Mouse (Mus musculus) spleen, adult 2 months (tissue): ENCODE measurements around the gene Elac2. TPM values are rescaled to one million over a fixed set of nuclear protein-coding genes. Genes with fewer than 3 reads are reported as not detected.

Experiments
- DNase-seq, 2 experiments: peaks; one replicate each; pipeline versions ENCODE4 v3.0.0 to v3.0.0-alpha.2; 2012 to 2021; ENCODE audit warnings: low spot score in 2 of 2, low read depth in 1 of 2
- H3K27ac ChIP-seq: fragments of 200-500 bp; 2 replicates; pipeline ENCODE4 v1.5.1; 2012; ENCODE audit warnings: low read length, inconsistent platforms; ENCODE audit not compliant: insufficient read depth
- H3K27me3 ChIP-seq: fragments of 200-500 bp; 2 replicates; pipeline ENCODE4 v1.6.1; 2012; ENCODE audit warnings: mild to moderate bottlenecking, moderate library complexity, low read length, inconsistent platforms; ENCODE audit not compliant: control insufficient read depth, insufficient read depth
- H3K36me3 ChIP-seq: fragments of 200-500 bp; 2 replicates; pipeline ENCODE4 v1.6.1; 2012; ENCODE audit warnings: mild to moderate bottlenecking, low read length, inconsistent platforms; ENCODE audit not compliant: control insufficient read depth, insufficient read depth
- H3K4me1 ChIP-seq: fragments of 200-500 bp; 2 replicates; pipeline ENCODE4 v1.6.1; 2011; ENCODE audit warnings: inconsistent platforms; ENCODE audit not compliant: control insufficient read depth, insufficient read depth, insufficient read length
- H3K4me3 ChIP-seq: fragments of 200-500 bp; 2 replicates; pipeline ENCODE4 v1.5.1; 2011; ENCODE audit warnings: mild to moderate bottlenecking, inconsistent platforms; ENCODE audit not compliant: insufficient read depth, insufficient read length; ENCODE audit errors: extremely low read depth
- CTCF ChIP-seq: fragments of 200-500 bp; IDR thresholded peaks from 2 replicates; pipeline ENCODE4 v1.5.1; 2011; ENCODE audit warnings: mild to moderate bottlenecking, inconsistent platforms; ENCODE audit not compliant: insufficient read depth, insufficient read length, insufficient replicate concordance; ENCODE audit errors: extremely low read depth
- POLR2A ChIP-seq: fragments of 200-500 bp; IDR thresholded peaks from 2 replicates; pipeline ENCODE4 v1.6.1; 2011; ENCODE audit warnings: low read depth, low read length, inconsistent platforms
- WGBS: fragments of 180-500 bp; shearing (Covaris S2); methylation state at CpG from one replicate; pipeline ENCODE4 v1.1.7; 2018; 5-methylcytosine and 5-hydroxymethylcytosine counted together
- polyA plus RNA-seq: library from polyadenylated mRNA; depleted of rRNA; stranded (reverse); fragments of >200 nt; gene quantifications from 2 replicates; pipeline ENCODE4 v1.2.3, GENCODE M21; 2012

The Elac2 gene
- polyA plus RNA-seq, 1 experiment, result 12.0 TPM

DNA sequence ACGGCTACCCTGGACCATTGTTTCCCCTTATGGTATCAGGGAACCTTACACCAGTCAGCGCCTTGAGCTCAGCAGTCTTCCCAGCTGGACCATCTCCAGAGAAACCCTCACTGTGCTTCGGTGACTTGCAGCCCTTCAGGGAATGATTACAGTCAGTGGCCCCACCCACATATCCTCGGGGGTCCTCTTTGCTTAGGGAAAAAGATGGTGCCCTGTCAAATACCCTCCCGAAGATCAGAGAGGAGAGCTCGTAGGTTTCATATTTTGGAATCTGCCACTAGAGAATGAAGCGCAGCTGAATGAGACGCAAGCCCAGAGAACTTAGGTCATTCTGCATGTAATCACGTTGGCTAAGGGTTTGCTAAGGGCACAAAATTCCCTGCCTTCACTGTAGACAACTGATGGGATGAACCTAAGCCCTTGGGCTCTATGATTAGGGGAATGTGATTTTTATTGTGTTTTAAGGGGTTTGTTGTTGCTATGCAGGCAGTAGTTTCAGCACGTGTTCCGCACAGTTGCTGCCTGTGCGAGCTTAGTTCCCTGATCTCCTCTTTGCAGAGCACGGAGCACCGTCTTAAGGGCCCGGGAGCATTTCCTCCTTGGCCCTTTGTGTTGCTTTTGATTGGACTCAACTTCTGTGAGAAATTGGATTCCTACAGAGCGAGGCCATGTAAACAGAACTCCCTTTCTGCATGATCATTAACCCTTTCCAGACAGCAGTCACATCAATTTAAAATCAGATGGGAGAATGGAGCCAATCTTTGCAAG lies 21.7 kb upstream of the Elac2 start:
- TF ChIP-seq POLR2A (no peak), CTCF (no peak)
- no peaks in the 10 kb centered on the region for H3K4me1 ChIP-seq
- no peaks in the 10 kb centered on the region for H3K27me3 ChIP-seq
- no peak for DNase-seq
- no peak overlapping the region for H3K4me3 ChIP-seq
- 20% methylated on average over 16 of the region's 16 CpGs for WGBS
- no peak overlapping the region for H3K27ac ChIP-seq
- H3K36me3 ChIP-seq, result no peaks in the 10 kb centered on the region

DNA sequence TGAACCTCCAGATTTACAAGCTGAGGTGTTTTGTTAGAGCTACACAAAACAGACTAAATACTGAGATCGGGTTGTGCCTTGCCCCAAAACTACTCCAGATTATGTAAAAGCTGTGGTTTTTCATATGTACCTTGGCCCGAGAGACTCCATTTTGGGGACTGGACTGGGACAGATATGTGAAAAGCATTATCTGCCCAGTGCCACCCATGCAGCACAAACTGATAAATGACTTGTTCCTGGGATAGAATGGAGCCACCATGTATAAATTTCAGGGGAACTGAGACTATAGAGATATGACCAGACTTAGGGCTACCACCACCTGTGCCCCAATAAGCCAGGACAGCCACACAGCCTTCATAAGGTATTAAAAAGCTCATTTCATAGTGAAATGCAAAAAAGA lies 16.2 kb upstream of the Elac2 start:
- Histone ChIP-seq H3K4me3 (no peak overlapping the region), H3K4me1 (no peaks in the 10 kb centered on the region), H3K27ac (no peak overlapping the region), H3K36me3 (no peaks in the 10 kb centered on the region), H3K27me3 (no peaks in the 10 kb centered on the region)
- no peak for DNase-seq
- TF ChIP-seq POLR2A (no peak), CTCF (no peak)
- 83% methylated on average over 2 of the region's 2 CpGs for WGBS

DNA sequence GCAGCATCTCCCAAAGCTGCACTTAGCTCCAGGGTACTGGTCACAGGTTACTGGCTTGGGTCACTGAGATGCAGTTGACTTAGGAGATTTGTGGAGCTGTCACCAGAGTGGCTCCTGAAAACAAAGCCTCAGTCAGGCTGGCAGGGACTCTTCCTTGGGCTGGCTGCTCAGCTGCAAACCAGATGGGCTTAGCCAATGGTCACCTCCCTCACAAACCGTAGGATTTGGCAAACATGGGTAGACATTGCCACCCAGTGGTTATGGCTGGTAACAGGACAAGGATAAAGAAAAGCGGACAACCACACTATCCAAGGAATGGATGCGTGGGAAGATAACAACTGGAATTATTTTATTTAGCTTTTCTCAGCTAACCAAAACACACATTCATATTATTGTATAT lies 10.3 kb upstream of the Elac2 start:
- TF ChIP-seq CTCF, result no peak
- no peak for TF ChIP-seq POLR2A
- no peak for DNase-seq
- no peak overlapping the region for H3K4me3 ChIP-seq
- H3K27ac ChIP-seq, result no peak overlapping the region
- no peaks in the 10 kb centered on the region for H3K27me3 ChIP-seq
- no peaks in the 10 kb centered on the region for H3K36me3 ChIP-seq
- H3K4me1 ChIP-seq, result no peaks in the 10 kb centered on the region
- 20% methylated on average over 3 of the region's 3 CpGs for WGBS

DNA sequence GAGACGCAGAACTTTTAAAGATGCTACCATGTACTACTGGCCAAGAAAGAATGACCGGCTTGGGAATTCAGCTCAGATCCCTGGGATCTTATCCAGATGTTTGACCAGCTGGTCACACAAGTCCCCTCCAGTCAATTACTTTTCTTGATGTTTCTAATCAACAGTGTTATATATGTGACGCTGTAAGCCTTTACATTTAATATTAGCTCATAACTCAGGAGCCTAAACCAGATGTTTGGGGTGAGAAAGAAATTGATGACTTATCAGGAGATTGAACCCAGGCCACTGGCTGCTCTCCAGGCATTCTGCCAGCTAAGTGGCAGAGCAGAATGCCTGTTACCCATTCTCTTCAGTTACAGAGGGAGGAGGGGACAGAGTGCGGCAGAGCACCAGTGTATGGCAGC lies 9.9 kb upstream of the Elac2 start:
- DNase-seq, result no peak
- Histone ChIP-seq H3K4me1 (no peaks in the 10 kb centered on the region), H3K36me3 (no peaks in the 10 kb centered on the region), H3K27ac (no peak overlapping the region), H3K4me3 (no peak overlapping the region), H3K27me3 (no peaks in the 10 kb centered on the region)
- no peak for TF ChIP-seq POLR2A
- TF ChIP-seq CTCF, result no peak
- WGBS, result 71% methylated on average over 4 of the region's 4 CpGs

DNA sequence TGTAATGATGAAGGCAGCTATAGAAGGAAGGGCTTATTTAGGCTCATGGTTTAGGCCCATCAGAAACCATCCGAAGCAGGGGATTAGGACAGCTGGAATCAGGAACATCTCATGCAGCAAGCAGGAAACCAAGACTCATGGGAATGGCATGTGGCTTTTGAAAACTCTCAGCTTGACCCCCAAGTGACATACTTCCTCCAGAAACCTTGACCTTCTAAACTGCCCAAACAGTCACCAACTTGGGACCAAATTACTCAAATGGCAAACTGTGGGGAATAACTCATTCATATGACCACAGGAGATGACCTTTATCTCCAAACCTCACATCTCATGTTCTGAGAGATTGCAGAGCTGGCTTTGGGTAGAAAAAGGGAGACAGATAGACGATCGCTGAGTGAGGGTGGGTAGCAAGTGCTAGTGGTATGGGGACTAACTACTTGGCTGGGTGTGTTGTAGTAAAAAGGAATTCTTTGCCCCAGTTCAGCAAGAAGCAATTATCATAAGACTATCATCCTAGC lies 7.3 kb upstream of the Elac2 start:
- Histone ChIP-seq H3K4me3 (no peak overlapping the region), H3K27me3 (0 out of 2 replicates have a peak, but pooled peaks cover 1% of the 10 kb centered on the region), H3K4me1 (no peaks in the 10 kb centered on the region), H3K36me3 (no peaks in the 10 kb centered on the region), H3K27ac (no peak overlapping the region)
- TF ChIP-seq POLR2A (no peak), CTCF (no peak)
- WGBS, result 66% methylated on average over 3 of the region's 3 CpGs
- no peak for DNase-seq

DNA sequence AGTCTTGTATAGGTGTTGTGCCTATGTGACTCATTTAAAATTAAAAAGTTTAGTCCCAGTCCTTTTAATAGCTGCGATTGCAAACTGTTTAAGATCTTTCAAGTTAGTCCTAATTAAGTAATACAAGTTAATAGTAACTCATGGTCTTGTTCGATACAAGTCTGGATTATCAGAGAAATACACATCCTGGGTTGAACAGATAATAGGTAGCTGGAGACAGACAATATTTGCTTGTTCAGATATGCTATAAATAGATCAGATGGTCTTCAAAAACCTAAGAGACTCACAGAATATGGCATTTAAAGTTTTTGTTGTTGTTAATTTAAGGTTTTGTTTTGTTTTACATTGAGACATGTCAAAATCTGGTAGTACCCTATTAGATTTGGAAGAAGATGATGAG lies 6.4 kb upstream of the Elac2 start:
- Histone ChIP-seq H3K27me3 (0 out of 2 replicates have a peak, but pooled peaks cover 1% of the 10 kb centered on the region), H3K4me3 (no peak overlapping the region)

DNA sequence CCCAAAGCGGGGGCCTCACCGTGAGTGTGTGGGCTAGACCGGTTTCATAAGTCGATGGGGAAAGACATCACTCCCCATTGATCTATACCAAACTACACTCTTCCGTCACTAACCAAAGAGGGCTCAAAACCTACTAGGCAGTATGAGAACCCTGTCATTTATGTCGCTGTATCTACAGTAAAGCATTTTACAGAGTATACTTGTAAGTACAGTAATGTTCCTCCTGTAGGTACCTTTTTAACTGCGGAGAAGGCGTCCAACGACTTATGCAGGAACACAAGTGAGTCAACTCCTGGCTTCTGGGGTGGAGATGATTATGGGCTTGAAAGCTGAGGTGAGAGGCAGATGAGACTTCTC lies 629 bp downstream of the Elac2 start:
- peaks cover 3% of the 10 kb centered on the region; the same call in 1 of the 2 replicates for H3K4me1 ChIP-seq
- no peak overlapping the region for H3K27ac ChIP-seq
- H3K27me3 ChIP-seq, result 0 out of 2 replicates have a peak, but pooled peaks cover 1% of the 10 kb centered on the region
- DNase-seq, result no peak
- H3K4me3 ChIP-seq, result peak overlapping the region; percentile 85
- 12% methylated on average over 9 of the region's 9 CpGs for WGBS
- H3K36me3 ChIP-seq, result peaks cover 19% of the 10 kb centered on the region
- TF ChIP-seq CTCF, result no peak
- no peak for TF ChIP-seq POLR2A

More for the DNA sequence above, 6.4 kb upstream of the Elac2 start:
- Histone ChIP-seq H3K27ac (no peak overlapping the region), H3K4me1 (no peaks in the 10 kb centered on the region), H3K36me3 (no peaks in the 10 kb centered on the region)
- TF ChIP-seq POLR2A (no peak), CTCF (no peak)
- DNase-seq, result no peak
- WGBS, result 74% methylated on average over 2 of the region's 2 CpGs

DNA sequence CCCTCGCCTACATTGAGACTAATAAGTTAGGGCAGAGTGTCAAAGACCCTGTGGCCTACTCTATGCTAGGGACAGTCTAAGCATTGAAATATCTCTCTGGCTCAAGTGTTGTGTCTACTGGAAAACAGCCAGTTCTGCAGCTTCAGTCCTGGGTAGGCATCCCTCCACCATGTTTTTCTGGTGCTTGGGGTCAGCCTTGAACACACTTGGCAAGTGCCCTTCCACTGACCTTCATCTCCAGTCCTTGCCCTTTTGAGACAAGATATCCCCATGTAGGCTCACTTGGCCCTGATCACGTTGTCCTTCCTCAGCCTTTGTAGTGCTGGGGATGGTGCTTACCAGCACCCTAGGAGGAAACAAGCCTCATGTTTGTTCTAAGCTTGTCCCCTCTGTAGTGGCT lies 9.7 kb downstream of the Elac2 start:
- WGBS, result 88% methylated on average over 2 of the region's 2 CpGs
- TF ChIP-seq POLR2A (no peak), CTCF (no peak)
- peaks cover 46% of the 10 kb centered on the region for H3K36me3 ChIP-seq

More for the DNA sequence above, 9.7 kb downstream of the Elac2 start:
- Histone ChIP-seq H3K4me3 (no peak overlapping the region), H3K27ac (no peak overlapping the region), H3K4me1 (no peaks in the 10 kb centered on the region), H3K27me3 (no peaks in the 10 kb centered on the region)
- DNase-seq, result no peak
